Mouse (Mus musculus) ES-Bruce4 (cell line): ENCODE measurements around the gene Dctn1.

ENCODE experiments used
- CTCF ChIP-seq: IDR thresholded peaks from one replicate; pipeline ENCODE4 v1.8.1; 2011; ENCODE audit warnings: low read depth, low read length
- EP300 ChIP-seq: IDR thresholded peaks from 2 replicates; pipeline ENCODE4 v1.6.1; 2011; ENCODE audit warnings: low read depth, low read length; ENCODE audit not compliant: insufficient read depth
- POLR2A ChIP-seq: IDR thresholded peaks from one replicate; pipeline ENCODE4 v1.8.1; 2011; ENCODE audit warnings: low read length; ENCODE audit not compliant: insufficient read depth

DNA sequence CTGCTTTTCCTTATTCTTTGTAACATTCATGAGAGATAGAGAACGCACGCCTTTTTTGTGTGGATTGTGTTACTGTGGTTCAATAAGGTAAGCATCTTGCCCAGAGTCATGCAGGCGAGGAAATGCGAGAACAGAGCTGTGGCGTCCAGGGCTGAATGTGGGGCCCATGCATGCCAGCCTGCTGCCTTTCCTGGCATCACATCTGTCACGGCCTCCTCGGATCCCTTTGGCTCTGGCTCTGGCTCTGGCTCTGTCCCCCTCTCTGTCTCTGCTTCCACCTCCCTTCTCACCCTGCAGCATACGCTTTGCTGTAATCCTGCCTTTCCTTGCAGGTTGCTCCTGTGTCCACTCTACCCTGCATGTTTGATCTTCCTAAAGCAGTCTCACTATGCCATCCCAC, 10.3 kb downstream of the Dctn1 start:
- no peak for TF ChIP-seq CTCF
- no peak for TF ChIP-seq POLR2A
- TF ChIP-seq EP300 = no peak
